Mouse (Mus musculus): ENCODE measurements around the gene Yeats2. TPM values are rescaled to one million over a fixed set of nuclear protein-coding genes. Genes with fewer than 3 reads are reported as not detected.
"Not testable (repeated sequence)": the region's sequence is repeated elsewhere in the genome, so short reads cannot be mapped to it uniquely, and the experiment has no call there.

Yeats2 gene
- 10 to 100 TPM; 12.4 to 12.5 TPM for total RNA-seq (2021)
- long read RNA-seq, experiment 1, partial matches to known transcripts = 4 of 8 reads
- long read RNA-seq, experiment 1, other reads (novel, unspliced or antisense) = 4 of 8 reads
- long read RNA-seq, experiment 2, partial matches to known transcripts = 1 of 1 reads
- long read RNA-seq, experiment 2, other reads (novel, unspliced or antisense) = 0 of 1 reads

DNA sequence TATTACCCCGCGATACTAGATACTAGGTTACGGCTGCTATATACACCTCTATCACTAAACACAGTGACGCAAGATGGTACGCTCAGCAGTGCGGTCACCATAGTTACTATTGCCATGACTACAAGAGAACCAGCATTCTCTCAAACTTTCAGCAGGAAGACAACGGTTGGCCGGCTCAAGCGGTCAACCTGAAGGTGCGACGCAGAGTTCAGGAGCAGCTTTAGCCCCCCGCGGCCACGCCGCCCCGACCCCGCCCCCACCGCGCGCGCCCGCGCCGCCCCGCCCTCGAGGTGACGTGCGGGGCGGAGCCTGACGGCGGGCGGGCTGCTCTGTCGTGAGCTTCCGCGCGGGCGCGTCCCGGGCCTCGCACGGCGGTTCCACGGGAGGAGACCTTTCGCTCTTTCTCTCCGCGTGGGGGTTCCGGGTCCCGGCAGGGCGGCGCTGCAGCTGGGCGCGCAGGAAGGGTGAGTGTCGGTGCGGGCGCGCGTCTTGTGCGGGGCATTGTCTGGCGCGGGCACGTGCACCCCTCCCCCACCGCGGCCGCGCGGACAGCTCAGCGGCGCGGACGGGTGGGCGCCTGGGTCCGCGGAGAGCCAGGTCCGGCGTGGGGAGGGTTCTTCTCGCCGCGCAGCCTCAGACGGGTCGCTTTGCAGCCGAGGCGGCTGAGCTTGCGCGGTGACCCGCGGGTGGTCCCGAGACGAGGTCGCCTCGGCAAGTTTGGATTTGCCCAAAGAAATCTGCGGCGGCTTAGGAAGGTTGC lies at the start of gene Yeats2:
TSS of gene Yeats2 (plus strand) at position 292 of the 760 bp plus-strand sequence.
- DNase-seq = peak; percentile 80
- intact Hi-C loops (cut with DNase I; ENCODE audit: low total_unique reads) = no loop called here

DNA sequence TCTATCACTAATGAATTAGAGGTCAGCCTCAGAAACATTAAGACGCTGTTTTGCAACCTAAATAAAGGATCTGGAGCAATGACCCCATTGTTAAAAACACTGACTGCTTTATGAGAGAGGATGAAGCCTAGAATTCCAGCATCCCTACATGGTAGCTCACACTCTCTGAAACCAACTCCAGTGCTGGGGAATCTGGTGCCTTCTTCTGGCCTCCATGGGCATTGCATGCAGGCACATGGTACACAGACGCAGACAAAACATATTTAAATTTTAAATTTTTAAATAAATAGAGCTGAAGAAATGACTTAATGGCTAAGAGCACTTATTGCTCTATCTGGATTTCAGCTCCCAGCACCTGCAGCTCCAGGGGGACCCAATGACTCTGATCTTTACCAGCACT lies 44.9 kb upstream of the Yeats2 start:
- no peak for DNase-seq
- intact Hi-C loops (cut with DNase I; ENCODE audit: low total_unique reads) = no loop called here

DNA sequence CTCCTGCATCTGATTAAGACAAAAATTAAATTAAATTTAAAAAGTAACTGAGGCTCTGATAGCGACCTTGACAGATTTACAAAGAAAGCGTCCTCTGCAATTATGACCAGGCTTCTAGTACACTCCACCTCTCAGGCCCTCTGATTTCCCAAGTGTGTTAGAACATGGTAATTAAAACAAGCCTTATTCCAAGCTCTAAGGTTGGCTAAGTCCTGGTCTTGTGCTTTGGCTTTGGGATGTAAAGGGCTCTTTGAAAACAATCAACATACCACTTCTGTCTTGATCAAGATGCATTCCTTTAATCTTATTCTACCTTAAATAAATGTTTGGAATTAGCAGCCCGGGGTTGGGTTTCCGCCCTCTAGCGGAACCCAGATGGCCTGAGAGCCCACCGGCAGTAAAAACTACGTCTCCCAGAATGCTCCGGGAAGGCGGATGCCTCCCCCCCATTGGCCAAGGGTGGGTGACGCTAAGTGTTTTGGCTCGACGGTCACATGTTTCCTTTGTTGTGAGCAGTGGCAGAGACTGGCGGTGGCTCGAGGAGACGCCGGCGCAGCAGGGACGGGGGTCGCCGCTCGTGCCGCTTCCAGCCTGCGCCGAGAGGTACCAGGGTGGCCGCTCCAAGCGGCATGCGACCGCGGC lies 43.7 kb upstream of the Yeats2 start, which contains the start of gene Klhl24:
TSS of gene Klhl24 (plus strand) at position 474 of the 642 bp plus-strand sequence.
- intact Hi-C loops (cut with DNase I; ENCODE audit: low total_unique reads) = no loop called here
- peak; percentile 93 for DNase-seq

DNA sequence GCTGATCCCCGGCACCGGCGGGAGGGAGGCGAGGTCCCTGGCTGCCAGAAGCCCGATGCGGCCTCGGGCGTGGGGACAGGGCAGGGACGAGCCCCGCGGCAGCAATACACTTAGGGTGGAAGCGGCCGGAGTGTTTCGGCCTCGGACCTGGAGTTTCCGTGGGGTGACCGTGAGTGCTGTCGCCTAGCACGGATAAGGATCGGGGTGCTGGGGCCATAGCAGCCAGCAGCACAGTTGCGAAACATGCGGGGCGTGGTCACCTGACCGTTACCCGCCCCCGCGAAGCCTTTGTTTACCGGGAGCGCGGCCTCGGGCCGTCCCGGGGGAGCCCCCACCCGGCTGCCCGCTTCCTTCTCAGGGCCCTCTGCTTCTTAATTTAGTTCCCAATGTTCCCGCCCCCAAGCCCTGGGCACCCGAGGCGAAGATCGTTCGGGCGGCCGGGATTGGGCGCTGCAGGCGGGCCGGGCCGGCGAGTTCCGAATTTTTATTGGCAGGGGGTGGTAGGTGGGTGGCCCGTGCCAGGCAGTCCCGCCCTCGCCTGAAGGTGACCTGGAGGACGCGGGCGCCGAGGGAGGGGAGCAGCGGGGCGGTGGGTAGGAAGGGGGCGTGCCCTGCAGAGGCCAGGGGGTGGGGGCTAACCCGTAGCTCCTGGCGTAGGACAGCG lies 43.0 kb upstream of the Yeats2 start:
- peak; percentile 95 for DNase-seq
- intact Hi-C loops (cut with DNase I; ENCODE audit: low total_unique reads) = no loop called here

DNA sequence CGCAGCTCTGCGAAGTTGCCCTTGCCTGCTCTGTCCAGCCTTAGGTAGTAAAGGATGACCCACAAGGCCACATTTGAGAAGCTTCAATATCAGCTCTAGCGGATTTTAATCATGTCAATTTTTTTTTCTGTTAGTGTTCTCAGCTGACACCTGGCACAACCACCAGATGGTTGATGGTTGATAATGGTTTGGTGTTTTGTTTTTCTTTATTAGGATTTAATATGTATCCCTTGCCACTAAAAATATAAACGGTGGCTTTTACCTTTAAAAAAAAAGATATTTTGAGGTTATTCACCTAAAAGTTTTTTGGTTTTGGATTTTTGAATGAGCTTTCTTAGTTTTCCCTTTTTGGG lies 42.5 kb upstream of the Yeats2 start:
- intact Hi-C loops (cut with DNase I; ENCODE audit: low total_unique reads) = no loop called here
- DNase-seq = no peak

DNA sequence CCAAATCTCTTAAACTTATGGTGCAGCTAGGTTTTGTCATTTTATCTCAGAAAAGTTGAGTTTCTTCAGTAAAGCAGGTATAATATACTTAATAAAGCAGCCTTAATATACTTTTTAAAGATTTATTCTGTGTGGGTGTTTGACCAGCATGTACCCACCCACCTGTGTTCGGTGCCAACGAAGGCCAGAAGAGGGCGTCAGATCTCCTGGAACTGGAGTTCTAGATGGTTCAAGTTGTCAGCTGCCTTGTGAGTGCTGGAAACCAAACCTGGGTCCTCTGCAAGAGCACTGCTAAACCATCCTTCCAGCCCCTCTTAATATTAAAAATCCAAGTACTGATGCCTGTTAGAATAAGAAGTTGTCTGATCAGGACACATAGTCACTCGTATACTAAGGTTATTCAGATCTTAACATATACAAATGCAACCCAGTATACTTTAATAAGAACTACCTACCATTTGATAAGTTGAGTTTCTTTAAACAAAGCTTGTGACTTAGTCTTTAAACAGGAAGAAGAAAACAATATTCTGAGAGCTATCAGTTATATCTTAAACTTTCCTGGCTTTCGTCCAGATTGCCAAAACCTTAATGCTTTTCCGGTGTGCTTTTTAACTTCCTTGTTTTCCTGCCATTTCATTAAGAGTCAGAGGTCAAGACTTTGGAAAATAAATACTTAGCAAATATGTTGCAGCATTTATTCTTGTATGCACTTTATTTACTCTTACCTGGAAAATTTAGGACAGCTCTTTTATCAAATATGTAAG lies 41.8 kb upstream of the Yeats2 start:
- intact Hi-C loops (cut with DNase I; ENCODE audit: low total_unique reads) = no loop called here

DNA sequence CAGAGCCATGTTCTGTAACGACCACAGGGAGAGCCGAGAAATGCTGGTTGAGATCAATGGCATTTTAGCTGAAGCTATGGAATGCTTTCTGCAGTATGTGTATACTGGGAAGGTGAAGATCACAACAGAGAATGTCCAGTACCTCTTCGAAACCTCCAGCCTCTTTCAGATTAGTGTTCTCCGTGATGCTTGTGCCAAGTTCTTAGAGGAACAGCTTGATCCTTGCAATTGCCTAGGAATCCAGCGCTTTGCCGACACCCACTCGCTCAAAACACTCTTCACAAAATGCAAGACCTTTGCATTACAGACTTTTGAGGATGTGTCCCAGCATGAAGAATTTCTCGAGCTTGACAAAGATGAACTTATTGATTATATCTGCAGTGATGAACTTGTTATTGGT lies 33.9 kb upstream of the Yeats2 start:
- intact Hi-C loops (cut with DNase I; ENCODE audit: low total_unique reads) = no loop called here
- no peak for DNase-seq

More for the DNA sequence above, 41.8 kb upstream of the Yeats2 start:
- DNase-seq = peak; percentile 8

DNA sequence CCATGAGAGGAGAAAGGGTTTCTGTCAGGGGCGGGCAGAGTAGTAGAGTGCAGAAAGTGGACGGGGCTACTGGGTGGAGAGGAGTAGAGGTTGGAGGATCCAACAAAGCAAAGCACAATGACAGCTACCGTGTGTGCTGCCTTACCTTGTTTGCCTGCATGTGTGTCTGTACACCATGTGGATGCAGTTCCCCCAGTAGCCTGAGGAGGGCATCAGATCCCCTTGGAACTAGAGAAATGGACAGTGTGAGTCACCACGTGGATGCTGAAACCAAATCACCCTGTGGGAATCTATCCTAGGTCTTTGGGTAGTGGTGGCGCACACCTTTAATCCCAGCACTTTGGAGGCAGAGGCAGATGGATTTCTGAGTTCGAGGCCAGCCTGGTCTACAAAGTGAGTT lies 31.9 kb upstream of the Yeats2 start:
- no peak for DNase-seq
- intact Hi-C loops (cut with DNase I; ENCODE audit: low total_unique reads) = no loop called here

DNA sequence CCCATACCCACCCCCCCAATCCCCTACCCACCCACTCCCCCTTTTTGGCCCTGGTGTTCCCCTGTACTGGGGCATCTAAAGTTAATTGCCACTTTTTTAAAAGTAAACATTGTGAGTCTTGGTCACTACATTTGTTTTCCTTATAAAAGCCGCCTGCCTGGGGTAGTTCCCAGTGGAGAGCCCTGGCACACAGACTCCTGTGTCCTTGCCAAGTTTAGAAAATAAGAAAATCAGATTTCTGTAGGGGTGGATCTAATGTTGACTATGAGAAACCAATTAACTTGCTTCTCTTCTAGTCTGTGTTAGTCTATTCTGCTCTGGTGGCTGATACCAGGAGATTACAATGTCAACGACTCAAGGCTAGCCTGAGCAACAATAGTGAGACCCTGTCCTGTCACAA lies 28.2 kb upstream of the Yeats2 start:
- intact Hi-C loops (cut with DNase I; ENCODE audit: low total_unique reads) = no loop called here
- DNase-seq = peak; percentile 31

DNA sequence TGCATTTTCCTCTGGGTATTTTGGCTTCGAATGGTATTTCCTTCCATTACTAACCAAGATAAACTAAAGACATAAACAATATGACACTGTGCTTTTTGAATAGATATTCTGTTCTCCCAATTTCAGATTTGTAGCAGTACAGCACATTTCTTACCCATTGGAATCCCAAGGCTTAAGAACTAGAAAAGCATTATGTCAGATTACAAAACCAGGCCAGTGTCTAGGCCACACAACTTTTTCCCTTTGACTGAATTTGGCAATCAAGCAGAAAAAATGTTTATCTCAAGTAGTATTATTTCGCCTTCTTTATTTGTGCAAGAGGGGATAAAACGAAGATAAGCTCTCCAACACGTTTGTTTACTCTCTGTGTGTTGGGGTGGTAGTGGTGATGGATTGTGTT lies 24.8 kb upstream of the Yeats2 start:
- DNase-seq = no peak
- intact Hi-C loops (cut with DNase I; ENCODE audit: low total_unique reads) = no loop called here

DNA sequence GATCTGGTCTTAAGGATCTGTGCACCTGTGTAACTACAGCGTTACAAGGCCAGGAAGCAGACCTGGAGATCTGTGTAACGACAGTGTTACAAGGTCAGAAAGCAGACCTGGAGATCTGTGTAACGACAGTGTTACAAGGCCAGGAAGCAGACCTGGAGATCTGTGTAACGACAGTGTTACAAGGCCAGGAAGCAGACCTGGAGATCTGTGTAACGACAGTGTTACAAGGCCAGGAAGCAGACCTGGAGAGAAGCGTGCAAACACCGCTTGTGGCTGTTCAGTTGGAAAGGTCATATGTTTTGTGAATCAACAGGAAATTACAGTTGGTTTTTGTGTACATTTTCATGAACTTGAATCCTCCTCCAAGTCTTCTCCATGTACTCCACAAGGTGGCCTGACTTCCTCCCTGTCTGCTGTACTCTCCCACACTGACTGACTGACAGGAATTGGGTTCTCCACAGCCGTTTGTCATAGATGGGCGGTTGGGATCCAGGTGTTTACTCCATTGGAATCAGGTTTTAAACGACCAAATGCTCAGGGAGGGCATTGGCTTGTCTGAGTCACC lies 14.5 kb upstream of the Yeats2 start:
- DNase-seq; intact Hi-C loops (cut with DNase I; ENCODE audit: low total_unique reads): not testable (repeated sequence)

DNA sequence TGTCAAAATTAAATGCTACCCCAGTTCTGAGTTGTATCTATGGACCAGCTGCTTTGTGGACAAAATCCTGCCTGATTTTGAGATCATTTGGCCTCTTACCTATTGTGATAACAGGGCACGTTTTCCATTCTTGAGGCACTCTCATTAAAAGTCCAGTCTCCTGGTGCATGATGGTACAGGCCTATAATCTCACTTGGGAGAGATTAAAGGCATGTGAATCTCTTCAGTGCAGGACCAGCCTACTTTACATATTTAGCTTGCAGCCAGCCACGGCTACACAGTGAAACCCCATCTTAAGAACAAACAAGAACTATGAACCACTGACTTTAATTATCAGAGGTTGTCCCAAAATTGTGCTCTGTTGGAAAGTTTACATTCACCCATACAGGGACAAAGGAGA lies 10.5 kb upstream of the Yeats2 start:
- intact Hi-C loops (cut with DNase I; ENCODE audit: low total_unique reads) = no loop called here
- DNase-seq = no peak

DNA sequence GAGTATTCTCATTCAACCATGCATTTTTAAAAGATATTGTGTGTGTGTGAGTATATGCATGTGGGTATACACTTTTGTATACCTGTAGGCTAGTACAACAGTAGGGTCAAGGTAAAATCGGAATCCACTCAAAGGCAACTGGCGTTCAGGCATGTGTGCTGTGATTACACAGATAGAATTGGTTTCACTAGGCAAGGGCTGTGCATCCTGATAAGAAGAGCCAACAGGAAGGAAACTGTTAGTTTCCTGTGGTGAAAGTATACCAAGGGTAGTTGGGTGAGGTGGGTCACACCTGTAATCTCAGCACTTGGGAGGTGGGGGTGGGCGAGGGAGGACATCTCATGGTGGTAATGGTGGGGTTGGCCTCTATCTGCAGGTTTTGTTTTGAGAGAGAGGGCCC lies 3.7 kb downstream of the Yeats2 start:
- intact Hi-C loops (cut with DNase I; ENCODE audit: low total_unique reads) = no loop called here
- DNase-seq = no peak

DNA sequence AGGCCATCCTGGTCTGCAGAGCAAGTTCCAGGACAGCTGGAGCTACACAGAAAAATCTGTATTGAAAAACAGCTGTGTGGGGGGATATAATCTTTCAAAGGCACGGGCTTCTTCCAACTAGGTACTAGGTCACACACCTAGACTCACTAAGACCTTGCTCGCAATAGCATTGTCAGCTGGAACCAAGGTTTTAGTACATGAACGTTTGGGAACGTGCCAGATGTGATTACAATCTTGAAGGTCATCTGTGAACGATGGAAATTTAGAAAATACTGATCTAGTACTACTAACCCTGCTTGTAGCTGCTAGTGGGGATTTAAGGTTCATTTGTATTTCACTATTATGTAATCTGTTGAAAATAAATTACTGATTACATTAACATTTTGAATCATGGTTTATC lies 11.1 kb downstream of the Yeats2 start:
- DNase-seq = no peak
- intact Hi-C loops (cut with DNase I; ENCODE audit: low total_unique reads) = no loop called here

DNA sequence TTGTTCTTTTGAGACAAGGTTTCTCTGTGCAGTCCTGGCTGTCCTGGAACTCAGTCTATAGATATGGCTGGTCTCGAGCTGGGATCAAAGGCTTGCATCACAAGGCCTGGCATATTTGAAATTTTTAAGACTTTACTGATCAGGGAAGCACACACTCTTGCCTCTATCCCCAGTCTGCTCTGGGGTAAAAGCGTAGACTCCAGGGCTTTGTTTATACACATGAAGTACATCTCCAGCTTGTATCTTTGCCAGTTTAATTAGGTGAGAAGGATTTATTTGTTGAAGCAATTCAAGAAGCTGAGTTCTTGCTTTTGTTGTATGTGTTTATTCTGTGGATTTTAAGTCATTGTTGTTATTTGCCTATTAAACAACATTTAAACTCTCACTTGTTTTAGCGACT lies 12.9 kb downstream of the Yeats2 start:
- DNase-seq = no peak
- intact Hi-C loops (cut with DNase I; ENCODE audit: low total_unique reads) = no loop called here

DNA sequence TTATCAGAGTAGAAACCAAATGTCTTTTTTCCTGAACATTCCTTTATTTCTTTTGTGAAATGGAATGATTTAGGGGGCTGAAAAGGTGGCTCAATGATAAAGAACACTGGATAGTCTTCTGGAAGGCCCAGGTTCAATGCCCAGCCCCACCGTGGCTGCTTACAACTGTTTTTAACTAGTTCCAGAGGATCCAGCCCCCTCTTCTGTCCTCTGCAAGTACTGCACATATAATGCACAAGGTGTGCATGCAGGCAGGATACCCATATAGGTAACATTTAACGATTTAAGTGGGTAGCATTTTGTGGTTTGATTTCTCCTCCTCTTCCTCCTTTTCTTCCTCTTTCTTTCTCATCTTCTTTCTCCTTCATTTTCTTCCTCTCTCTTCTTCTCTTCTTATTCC lies 19.3 kb downstream of the Yeats2 start:
- no peak for DNase-seq
- intact Hi-C loops (cut with DNase I; ENCODE audit: low total_unique reads) = no loop called here

DNA sequence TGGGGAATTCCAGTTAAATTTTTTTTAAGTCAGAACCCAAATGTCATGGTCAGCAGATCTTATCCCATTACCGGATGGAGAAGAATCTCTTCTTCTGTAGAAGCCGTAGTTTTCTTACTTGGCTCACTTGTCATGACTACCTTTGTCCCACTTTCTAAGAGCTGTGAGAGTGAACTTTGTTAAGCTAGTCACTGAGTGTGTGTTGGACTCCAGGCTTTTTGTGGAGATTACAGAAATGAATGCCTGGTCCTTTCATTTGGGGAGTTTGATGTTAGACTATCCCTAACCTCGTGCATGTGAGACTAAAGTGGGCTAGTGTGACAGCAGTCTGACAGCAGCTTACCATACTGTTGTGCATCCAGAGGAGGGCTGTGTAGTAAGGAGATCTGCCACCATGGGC lies 28.2 kb downstream of the Yeats2 start:
- no peak for DNase-seq
- intact Hi-C loops (cut with DNase I; ENCODE audit: low total_unique reads) = no loop called here

DNA sequence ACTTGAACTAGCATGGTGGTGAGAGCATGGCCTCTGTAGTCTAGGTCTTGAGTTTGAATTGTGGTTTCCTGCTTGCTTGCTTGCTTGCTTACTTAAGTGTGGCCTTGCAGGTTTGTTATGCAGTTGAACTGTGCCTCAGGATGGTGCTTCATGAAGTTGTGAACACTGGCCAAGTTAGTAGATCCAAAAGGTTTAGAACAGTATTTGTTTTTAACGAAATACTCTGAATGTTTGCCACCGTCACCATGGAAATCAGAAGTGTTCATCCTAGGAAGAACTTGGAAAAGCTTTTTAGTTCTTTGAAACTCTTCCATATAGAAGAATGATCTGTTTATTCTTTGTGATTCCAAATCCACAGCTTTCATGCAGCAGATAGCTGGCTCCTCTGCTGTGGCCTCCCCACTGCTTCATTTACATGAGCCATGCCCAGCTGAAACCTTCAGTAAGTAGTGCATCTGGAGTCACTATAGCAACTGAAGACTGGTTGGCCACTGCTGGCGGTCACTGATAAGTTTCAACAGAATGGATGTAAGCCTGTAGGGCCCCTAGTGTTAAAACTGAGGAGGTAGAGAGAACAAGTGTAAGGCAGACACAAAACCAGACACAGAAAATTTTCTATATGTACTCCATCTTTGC lies 28.7 kb downstream of the Yeats2 start:
- peak; percentile 19 for DNase-seq
- intact Hi-C loops (cut with DNase I; ENCODE audit: low total_unique reads) = no loop called here
